Mouse (Mus musculus): ENCODE measurements around the gene Myo1e. TPM values are rescaled to one million over a fixed set of nuclear protein-coding genes. Genes with fewer than 3 reads are reported as not detected.
A peak's percentile ranks its signal among the peaks of the same experiment; 100 is the strongest.

The Myo1e gene
- total and polyA plus RNA-seq, 2 experiments from 2014 or later: 3.0 to 5.9 TPM

DNA sequence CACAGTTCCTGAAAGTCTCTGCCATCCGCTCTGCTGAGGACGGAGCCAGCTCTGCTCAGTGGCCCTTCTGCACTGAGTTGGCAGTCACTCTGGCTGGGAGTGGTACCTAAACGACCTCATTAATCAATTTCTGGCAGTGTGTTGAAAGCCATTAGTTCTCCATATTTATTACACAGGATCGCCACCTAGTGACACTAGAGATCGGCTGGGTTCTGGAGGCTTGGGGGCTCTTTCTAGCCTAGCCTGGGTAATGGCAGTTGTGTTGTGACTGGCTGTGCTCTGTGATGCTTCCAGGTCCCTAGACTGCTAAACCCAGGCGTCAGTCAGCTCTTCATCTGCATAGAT is 185.4 kb downstream of the Myo1e start:
- Histone ChIP-seq H3K9ac (replicated peaks; ENCODE audit: low read length, poor library complexity, severe bottlenecking) (no peak overlapping the region), H3K27me3 (ENCODE audit: insufficient read depth, low read length) (no peaks in the 10 kb centered on the region), H3K4me1 (ENCODE audit: insufficient read depth, low read length) (no peaks in the 10 kb centered on the region), H3K9me3 (ENCODE audit: low read length) (no peaks in the 10 kb centered on the region), H3K36me3 (ENCODE audit: insufficient read depth, low read length) (no peaks in the 10 kb centered on the region), H3K27ac (ENCODE audit: low read depth, low read length) (no peak overlapping the region), H3K4me2 (ENCODE audit: low read depth, low read length, poor library complexity, severe bottlenecking) (no peak overlapping the region), H3K4me3 (ENCODE audit: low read depth, low read length) (no peak overlapping the region)
- peak; percentile 93 for DNase-seq (ENCODE audit: low spot score)
- TF ChIP-seq CTCF (IDR thresholded peaks at IDR 0.05): peak; percentile 87
- WGBS: 23% methylated on average over 6 of the region's 6 CpGs
- 0 out of 2 replicates have a peak, but pooled peaks have one; percentile 16 for ATAC-seq (ENCODE audit: low FRiP score)

DNA sequence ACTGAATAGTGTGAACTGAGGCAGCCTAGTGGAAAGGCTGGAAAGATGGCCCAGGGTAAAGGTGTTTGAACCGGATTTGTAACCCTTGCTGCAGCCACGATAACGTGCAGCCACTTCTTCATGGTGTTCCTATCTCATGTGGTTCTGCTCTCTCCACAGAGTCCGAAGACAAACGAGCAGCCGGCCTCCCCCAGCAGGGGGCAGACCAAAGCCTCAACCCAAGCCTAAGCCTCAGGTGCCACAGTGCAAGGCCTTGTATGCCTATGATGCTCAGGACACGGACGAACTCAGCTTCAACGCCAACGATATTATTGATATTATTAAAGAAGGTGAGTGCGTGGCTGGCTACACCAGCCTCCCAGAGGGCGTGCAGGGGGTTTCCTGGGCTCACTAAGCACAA is 188.5 kb downstream of the Myo1e start:
- Histone ChIP-seq H3K27ac (ENCODE audit: low read depth, low read length) (no peak overlapping the region), H3K9ac (replicated peaks; ENCODE audit: low read length, poor library complexity, severe bottlenecking) (no peak overlapping the region), H3K9me3 (ENCODE audit: low read length) (no peaks in the 10 kb centered on the region), H3K4me3 (ENCODE audit: low read depth, low read length) (no peak overlapping the region), H3K27me3 (ENCODE audit: insufficient read depth, low read length) (no peaks in the 10 kb centered on the region), H3K4me1 (ENCODE audit: insufficient read depth, low read length) (no peaks in the 10 kb centered on the region), H3K36me3 (ENCODE audit: insufficient read depth, low read length) (no peaks in the 10 kb centered on the region), H3K4me2 (ENCODE audit: low read depth, low read length, poor library complexity, severe bottlenecking) (no peak overlapping the region)
- ATAC-seq (ENCODE audit: low FRiP score): no peak
- no peak for DNase-seq (ENCODE audit: low spot score)
- peak; percentile 20; the same call in 1 of the 2 replicates for TF ChIP-seq CTCF (IDR thresholded peaks at IDR 0.05)
- 81% methylated on average over 12 of the region's 12 CpGs for WGBS

DNA sequence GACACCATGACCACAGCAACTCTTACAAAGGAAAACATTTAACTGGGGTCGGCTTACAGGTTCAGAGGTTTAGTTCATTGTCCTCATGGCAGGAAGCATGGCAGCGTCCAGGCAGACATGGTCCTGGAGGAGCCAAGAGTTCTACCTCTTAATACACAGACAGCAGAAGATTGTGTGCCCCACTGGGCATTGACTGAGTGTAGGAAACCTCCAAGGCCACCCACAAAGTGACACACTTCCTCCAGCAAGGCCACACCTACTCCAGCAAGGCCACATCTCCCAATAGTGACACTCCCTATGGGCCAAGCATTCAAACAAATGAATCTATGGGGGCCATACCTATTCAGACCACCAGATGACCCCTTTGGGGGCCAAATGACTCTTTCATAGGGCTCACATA is 188.9 kb downstream of the Myo1e start:
- ATAC-seq (ENCODE audit: low FRiP score) (no peak), DNase-seq (ENCODE audit: low spot score) (no peak)
- no peak overlapping the region for H3K4me3 ChIP-seq (ENCODE audit: low read depth, low read length)
- H3K27me3 ChIP-seq (ENCODE audit: insufficient read depth, low read length): no peaks in the 10 kb centered on the region
- no peak for TF ChIP-seq CTCF (IDR thresholded peaks at IDR 0.05)
- no peak overlapping the region for H3K27ac ChIP-seq (ENCODE audit: low read depth, low read length)
- H3K9ac ChIP-seq (replicated peaks; ENCODE audit: low read length, poor library complexity, severe bottlenecking): no peak overlapping the region
- no peaks in the 10 kb centered on the region for H3K4me1 ChIP-seq (ENCODE audit: insufficient read depth, low read length)
- H3K4me2 ChIP-seq (ENCODE audit: low read depth, low read length, poor library complexity, severe bottlenecking): no peak overlapping the region
- H3K9me3 ChIP-seq (ENCODE audit: low read length): no peaks in the 10 kb centered on the region
- no peaks in the 10 kb centered on the region for H3K36me3 ChIP-seq (ENCODE audit: insufficient read depth, low read length)
- WGBS: 82% methylated on average over 2 of the region's 2 CpGs

DNA sequence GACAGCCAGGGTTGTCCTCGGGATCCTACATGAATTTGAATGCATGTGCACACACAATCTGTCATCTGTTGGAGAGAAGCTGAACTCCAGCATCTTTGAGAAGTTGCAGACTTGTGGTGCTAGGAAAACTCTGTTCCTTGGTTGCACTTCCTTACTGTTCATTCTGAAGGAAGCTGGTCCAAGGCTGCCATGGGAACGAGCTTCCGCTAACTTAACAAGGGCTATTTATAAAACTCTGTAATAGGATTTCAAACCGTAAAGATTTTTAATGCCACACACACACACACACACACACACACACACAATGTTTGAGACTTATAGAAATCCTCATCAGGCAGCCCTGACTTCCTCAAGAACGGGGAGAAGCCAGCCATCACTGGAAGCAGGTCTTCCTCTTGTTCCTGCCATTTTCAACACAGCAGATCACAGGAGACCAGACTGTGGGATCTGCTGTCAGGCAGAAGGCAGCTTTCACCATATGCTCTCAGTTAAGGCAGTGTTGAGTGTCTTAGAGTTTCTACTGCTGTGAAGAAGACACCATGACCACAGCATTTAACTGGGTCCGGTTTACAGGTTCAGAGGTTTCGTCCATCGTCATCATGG is 194.9 kb downstream of the Myo1e start:
- Histone ChIP-seq H3K27ac (ENCODE audit: low read depth, low read length) (no peak overlapping the region), H3K27me3 (ENCODE audit: insufficient read depth, low read length) (no peaks in the 10 kb centered on the region), H3K36me3 (ENCODE audit: insufficient read depth, low read length) (no peaks in the 10 kb centered on the region), H3K4me2 (ENCODE audit: low read depth, low read length, poor library complexity, severe bottlenecking) (no peak overlapping the region), H3K9ac (replicated peaks; ENCODE audit: low read length, poor library complexity, severe bottlenecking) (no peak overlapping the region), H3K9me3 (ENCODE audit: low read length) (no peaks in the 10 kb centered on the region), H3K4me1 (ENCODE audit: insufficient read depth, low read length) (no peaks in the 10 kb centered on the region), H3K4me3 (ENCODE audit: low read depth, low read length) (no peak overlapping the region)
- DNase-seq (ENCODE audit: low spot score) (peak; percentile 21), ATAC-seq (ENCODE audit: low FRiP score) (no peak)
- no peak for TF ChIP-seq CTCF (IDR thresholded peaks at IDR 0.05)
- 71% methylated on average over 8 of the region's 8 CpGs for WGBS

DNA sequence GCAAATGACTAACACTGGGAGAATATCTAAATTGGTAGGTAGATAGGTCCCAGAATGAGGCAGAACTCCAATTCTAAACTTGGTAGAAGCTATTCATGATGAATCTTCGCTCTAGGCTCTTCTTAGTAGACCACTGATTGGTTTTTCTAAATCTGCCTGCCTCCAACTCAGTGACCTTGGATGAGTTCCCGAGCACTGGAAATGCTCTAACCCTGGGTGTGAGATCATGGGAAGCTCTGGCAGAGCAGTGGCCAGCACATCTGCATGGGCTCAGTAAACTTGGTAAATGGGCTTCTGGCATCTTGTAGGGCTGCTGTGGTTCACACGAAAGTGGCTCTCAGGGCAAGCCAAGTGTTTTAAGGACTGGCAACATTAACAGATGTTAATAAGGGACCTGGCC is 199.4 kb downstream of the Myo1e start:
- ATAC-seq (ENCODE audit: low FRiP score) (no peak), DNase-seq (ENCODE audit: low spot score) (no peak)
- peaks cover 21% of the 10 kb centered on the region; the same call in 1 of the 2 replicates for H3K36me3 ChIP-seq (ENCODE audit: insufficient read depth, low read length)
- H3K27me3 ChIP-seq (ENCODE audit: insufficient read depth, low read length): no peaks in the 10 kb centered on the region
- no peak overlapping the region for H3K4me2 ChIP-seq (ENCODE audit: low read depth, low read length, poor library complexity, severe bottlenecking)
- no peaks in the 10 kb centered on the region for H3K4me1 ChIP-seq (ENCODE audit: insufficient read depth, low read length)
- no peak overlapping the region for H3K27ac ChIP-seq (ENCODE audit: low read depth, low read length)
- H3K9ac ChIP-seq (replicated peaks; ENCODE audit: low read length, poor library complexity, severe bottlenecking): no peak overlapping the region
- no peak for TF ChIP-seq CTCF (IDR thresholded peaks at IDR 0.05)
- H3K9me3 ChIP-seq (ENCODE audit: low read length): no peaks in the 10 kb centered on the region
- 90% methylated on average over 3 of the region's 3 CpGs for WGBS
- H3K4me3 ChIP-seq (ENCODE audit: low read depth, low read length): no peak overlapping the region

DNA sequence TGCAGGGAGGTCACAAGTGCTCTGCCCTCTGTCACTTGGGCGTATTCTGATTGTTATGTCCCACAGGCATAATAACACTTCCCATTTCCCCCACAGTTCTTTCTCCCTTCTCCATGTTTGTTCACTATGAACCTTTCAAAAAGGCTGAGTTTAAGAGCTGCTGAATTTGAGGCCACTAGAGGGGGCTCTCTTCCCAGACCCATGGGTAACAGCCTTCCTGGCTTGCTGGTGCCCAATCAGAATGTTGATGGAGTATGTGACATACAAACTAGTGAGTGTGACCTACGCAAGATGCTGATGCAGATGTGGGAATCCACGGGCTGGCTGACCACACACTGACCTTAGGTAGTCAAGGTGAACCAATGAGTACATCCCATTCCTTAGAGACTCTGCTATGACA is 201.6 kb downstream of the Myo1e start:
- H3K36me3 ChIP-seq (ENCODE audit: insufficient read depth, low read length): peaks cover 23% of the 10 kb centered on the region
- H3K9ac ChIP-seq (replicated peaks; ENCODE audit: low read length, poor library complexity, severe bottlenecking): no peak overlapping the region
- WGBS: 98% methylated on average over 3 of the region's 3 CpGs
- DNase-seq (ENCODE audit: low spot score): peak; percentile 24
- H3K27me3 ChIP-seq (ENCODE audit: insufficient read depth, low read length): no peaks in the 10 kb centered on the region
- H3K4me2 ChIP-seq (ENCODE audit: low read depth, low read length, poor library complexity, severe bottlenecking): no peak overlapping the region
- no peak overlapping the region for H3K4me3 ChIP-seq (ENCODE audit: low read depth, low read length)
- no peak overlapping the region for H3K27ac ChIP-seq (ENCODE audit: low read depth, low read length)
- ATAC-seq (ENCODE audit: low FRiP score): no peak
- no peaks in the 10 kb centered on the region for H3K4me1 ChIP-seq (ENCODE audit: insufficient read depth, low read length)
- H3K9me3 ChIP-seq (ENCODE audit: low read length): no peaks in the 10 kb centered on the region
- TF ChIP-seq CTCF (IDR thresholded peaks at IDR 0.05): peak; percentile 69
